Mouse (Mus musculus): ENCODE measurements around the gene Cnp. TPM values are rescaled to one million over a fixed set of nuclear protein-coding genes. Genes with fewer than 3 reads are reported as not detected.
A peak's percentile ranks its signal among the peaks of the same experiment; 100 is the strongest.

Gene Cnp
- total and polyA plus RNA-seq, 3 experiments, result 19.0 to 20.8 TPM; not detected in 1

DNA sequence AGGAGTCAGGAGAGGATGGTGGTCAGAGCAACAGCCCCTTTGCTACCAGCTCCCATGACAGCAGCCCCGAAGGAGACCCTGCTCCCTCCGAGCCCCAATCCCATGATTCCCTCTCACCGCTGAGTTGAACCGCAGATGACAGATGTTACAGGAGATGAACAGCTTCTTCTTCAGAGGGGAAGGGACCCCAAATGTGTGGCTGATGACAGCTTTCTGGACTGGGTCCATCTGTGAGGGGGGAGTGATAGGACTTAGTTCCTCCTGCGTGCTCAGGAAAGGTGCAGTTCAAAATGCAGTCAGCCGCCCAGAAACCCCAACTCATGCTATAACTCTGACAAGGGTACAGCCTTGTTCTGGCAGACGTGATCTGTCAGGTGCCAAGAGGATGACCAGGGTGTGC is 59.8 kb downstream of the Cnp start:
- Histone ChIP-seq H3K9ac (ENCODE audit: control insufficient read depth, low read depth, low read length, poor library complexity, severe bottlenecking) (peak overlapping the region; percentile 36), H3K36me3 (ENCODE audit: control insufficient read depth in 1 of 2, insufficient read depth in 2 of 2, low read length in 2 of 2) (peaks cover 0 to 14% of the 10 kb centered on the region in 2 experiments; a peak in 2 of 4 replicates), H3K4me1 (ENCODE audit: control insufficient read depth in 1 of 2, insufficient read depth in 2 of 2, low read length in 2 of 2) (peaks cover 15 to 17% of the 10 kb centered on the region in 2 experiments), H3K27me3 (ENCODE audit: control insufficient read depth in 1 of 2, insufficient read depth in 2 of 2, low read length in 2 of 2) (no peaks in the 10 kb centered on the region), H3K27ac (ENCODE audit: control insufficient read depth, low read depth, low read length) (peak overlapping the region; percentile 42), H3K9me3 (replicated peaks; ENCODE audit: insufficient read depth, low read length) (no peaks in the 10 kb centered on the region), H3K4me3 (ENCODE audit: control insufficient read depth in 1 of 2, insufficient read depth in 1 of 2, low read depth in 2 of 2, low read length in 2 of 2) (peak overlapping the region; percentile 10 to 32; a peak in 2 of 4 replicates), H3K79me2 (ENCODE audit: control insufficient read depth, insufficient read depth, low read length, poor library complexity) (no peaks in the 10 kb centered on the region)
- peak; percentile 98 for DNase-seq (ENCODE audit: low read depth, low spot score)
- peak; percentile 85 for TF ChIP-seq GATA1 (IDR thresholded peaks at IDR 0.05; ENCODE audit: low read depth, low read length)
- TF ChIP-seq TBP (IDR thresholded peaks at IDR 0.05; ENCODE audit: low read depth, low read length), result 0 out of 2 replicates have a peak, but pooled peaks have one; percentile 18
- 0 out of 2 replicates have a peak, but pooled peaks have one; percentile 25 for TF ChIP-seq ZKSCAN1 (IDR thresholded peaks at IDR 0.05; ENCODE audit: low read depth, low read length)
- TF ChIP-seq MAFK (IDR thresholded peaks at IDR 0.05; ENCODE audit: borderline replicate concordance, low read depth, low read length), result peak; percentile 92
- TF ChIP-seq EP300 (IDR thresholded peaks at IDR 0.05; ENCODE audit: low read depth in 1 of 2, low read length in 2 of 2), result peak; percentile 96 to 97
- no peak; the same call in none of the 2 replicates for TF ChIP-seq MAX (IDR thresholded peaks at IDR 0.05; ENCODE audit: low read length)
- no peak for TF ChIP-seq UBTF (IDR thresholded peaks at IDR 0.05; ENCODE audit: borderline replicate concordance, insufficient read depth, low read depth, low read length)
- TF ChIP-seq ZMIZ1 (IDR thresholded peaks at IDR 0.05; ENCODE audit: low read depth, low read length), result peak; percentile 70
- TF ChIP-seq SMC3 (IDR thresholded peaks at IDR 0.05; ENCODE audit: low read depth, low read length), result peak; percentile 31
- TF ChIP-seq E2F4 (IDR thresholded peaks at IDR 0.05; ENCODE audit: borderline replicate concordance, low read depth, low read length), result no peak
- TF ChIP-seq POLR2AphosphoS2 (IDR thresholded peaks at IDR 0.05; ENCODE audit: low read length), result peak; percentile 57; the same call in 1 of the 2 replicates
- TF ChIP-seq RAD21 (IDR thresholded peaks at IDR 0.05; ENCODE audit: low read depth, low read length), result no peak
- peak; percentile 37; the same call in 1 of the 2 replicates for TF ChIP-seq ZNF384 (IDR thresholded peaks at IDR 0.05; ENCODE audit: low read depth, low read length)
- peak; percentile 71 for TF ChIP-seq HCFC1 (IDR thresholded peaks at IDR 0.05; ENCODE audit: low read depth, low read length)
- peak; percentile 92 for TF ChIP-seq RCOR1 (IDR thresholded peaks at IDR 0.05; ENCODE audit: low read depth, low read length)
- TF ChIP-seq CHD2 (IDR thresholded peaks at IDR 0.05; ENCODE audit: low read length), result peak; percentile 53
- no peak; the same call in 1 of the 2 replicates for TF ChIP-seq NRF1 (IDR thresholded peaks at IDR 0.05; ENCODE audit: insufficient read depth, low read depth, low read length, poor library complexity, severe bottlenecking)
- peak; percentile 94 for TF ChIP-seq MYC (IDR thresholded peaks at IDR 0.05; ENCODE audit: low read depth, low read length)
- TF ChIP-seq MYB (IDR thresholded peaks at IDR 0.05; ENCODE audit: low read depth, low read length), result peak; percentile 54; the same call in 1 of the 2 replicates
- TF ChIP-seq SIN3A (IDR thresholded peaks at IDR 0.05; ENCODE audit: low read length), result peak; percentile 98
- TF ChIP-seq MXI1 (IDR thresholded peaks at IDR 0.05; ENCODE audit: low read depth, low read length), result peak; percentile 88
- no peak for TF ChIP-seq USF2 (IDR thresholded peaks at IDR 0.05; ENCODE audit: borderline replicate concordance in 1 of 2, insufficient read depth in 1 of 2, low read depth in 1 of 2, low read length in 2 of 2)
- TF ChIP-seq JUND (IDR thresholded peaks at IDR 0.05; ENCODE audit: low read depth, low read length), result no peak
- peak; percentile 14; the same call in 1 of the 2 replicates for TF ChIP-seq GABPA (IDR thresholded peaks at IDR 0.05; ENCODE audit: low read depth, low read length)
- peak; percentile 99 for TF ChIP-seq MAZ (IDR thresholded peaks at IDR 0.05; ENCODE audit: low read depth, low read length)
- no peak for TF ChIP-seq MEF2A (IDR thresholded peaks at IDR 0.05; ENCODE audit: extremely low read depth, insufficient replicate concordance, low read depth, low read length, poor library complexity, severe bottlenecking)
- TF ChIP-seq TAL1 (IDR thresholded peaks at IDR 0.05; ENCODE audit: low read length), result peak; percentile 94
- TF ChIP-seq CTCF (IDR thresholded peaks at IDR 0.05 in 2 of 3, conservative IDR thresholded peaks at IDR 0.05 in 1 of 3; ENCODE audit: control insufficient read depth in 1 of 3, insufficient read depth in 1 of 3, low read depth in 2 of 3, low read length in 3 of 3, poor library complexity in 1 of 3, severe bottlenecking in 1 of 3), result no peak
- 0 out of 2 replicates have a peak, but pooled peaks have one; percentile 34 for TF ChIP-seq KAT2A (conservative IDR thresholded peaks at IDR 0.05; ENCODE audit: low read depth, low read length)
- peak; percentile 50; the same call in 1 of the 2 replicates for TF ChIP-seq ELF1 (IDR thresholded peaks at IDR 0.05; ENCODE audit: low read depth, low read length)
- no peak for TF ChIP-seq ZC3H11A (IDR thresholded peaks at IDR 0.05; ENCODE audit: low read depth, low read length)
- TF ChIP-seq BHLHE40 (IDR thresholded peaks at IDR 0.05; ENCODE audit: borderline replicate concordance, low read depth, low read length), result peak; percentile 68; the same call in 1 of the 2 replicates
- 0 out of 2 replicates have a peak, but pooled peaks have one; percentile 6 for TF ChIP-seq USF1 (IDR thresholded peaks at IDR 0.05; ENCODE audit: low read depth, low read length)
- peak; percentile 32 to 38; a peak in 1 of 4 replicates for TF ChIP-seq POLR2A (IDR thresholded peaks at IDR 0.05; ENCODE audit: control insufficient read depth in 1 of 2, insufficient read depth in 1 of 2, low read depth in 1 of 2, low read length in 2 of 2, poor library complexity in 1 of 2)
- 0 out of 2 replicates have a peak, but pooled peaks have one; percentile 19 for TF ChIP-seq NELFE (IDR thresholded peaks at IDR 0.05; ENCODE audit: low read depth, low read length)
- no peak for TF ChIP-seq POLR2AphosphoS5 (IDR thresholded peaks at IDR 0.05; ENCODE audit: borderline replicate concordance, low read depth, low read length)

Measured in MEL (cell line).